Mouse (Mus musculus) adrenal gland, postnatal 4 days (tissue): Measurements from ENCODE around the gene Gcnt2. TPM values are rescaled to one million over a fixed set of nuclear protein-coding genes. Genes with fewer than 3 reads are reported as not detected.
"Not testable (repeated sequence)": the region's sequence is repeated elsewhere in the genome, so short reads cannot be mapped to it uniquely, and the experiment has no call there.

Source experiments
- DNase-seq, 2 experiments: peaks; one replicate each; pipeline ENCODE4 v3.0.0; 2021 to 2022; ENCODE audit warnings: low spot score in 2 of 2, mixed read lengths in 2 of 2
- total RNA-seq, 2 experiments: library from RNA; stranded (reverse); gene quantifications; 2 replicates each; pipeline ENCODE4 v1.2.3; 2021

Gcnt2 gene
- total RNA-seq, 2 experiments from 2014 or later: 10.3 to 11.0 TPM

- DNase-seq: no peak
Measured at GRCm38 (mm10) chr13:40868844-40869587, 9.5 kb downstream of the Gcnt2 start.

DNA sequence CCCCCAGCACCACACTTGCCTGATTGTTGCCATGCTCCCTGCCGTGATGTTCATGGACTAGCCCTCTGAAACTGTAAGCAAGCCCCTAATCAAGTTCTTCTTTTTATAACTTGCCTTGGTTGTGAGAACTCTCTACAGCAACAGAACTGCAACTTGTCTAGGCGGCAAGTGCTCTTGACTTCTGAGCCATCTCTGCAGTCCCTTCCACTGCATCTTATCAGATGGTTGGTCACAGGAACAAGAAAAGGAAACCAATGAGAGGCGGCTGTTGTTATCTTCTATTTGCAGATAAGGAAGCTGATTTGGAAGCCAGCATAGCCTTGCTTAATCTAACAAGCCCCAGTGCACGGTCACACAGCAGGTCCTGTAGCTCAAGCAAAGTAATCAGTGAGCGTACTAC is 14.5 kb downstream of the Gcnt2 start:
- no peak for DNase-seq

GRCm38 (mm10) chr13:40875415-40875814 is 15.9 kb downstream of the Gcnt2 start:
- no peak for DNase-seq

DNA sequence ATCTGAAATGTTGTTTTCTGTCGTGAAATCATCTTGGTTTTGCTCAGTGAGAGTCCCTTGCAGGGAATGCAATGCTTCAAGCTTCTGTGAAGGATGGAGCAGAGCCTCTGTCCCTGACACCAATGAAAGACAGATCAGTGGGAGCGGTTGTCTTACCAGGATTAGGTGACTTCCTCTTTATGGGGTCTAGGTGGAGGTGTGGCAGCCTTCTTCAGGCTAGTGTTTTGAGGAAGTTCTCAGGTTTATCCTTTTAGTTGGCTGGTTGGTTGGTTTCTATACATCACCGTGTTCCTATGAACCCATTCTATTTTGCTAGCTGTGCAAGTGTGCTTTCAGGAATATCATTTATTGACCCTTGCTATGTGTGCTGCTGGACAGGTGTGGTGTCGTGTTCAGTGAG is 18.0 kb downstream of the Gcnt2 start:
- no peak for DNase-seq

DNA sequence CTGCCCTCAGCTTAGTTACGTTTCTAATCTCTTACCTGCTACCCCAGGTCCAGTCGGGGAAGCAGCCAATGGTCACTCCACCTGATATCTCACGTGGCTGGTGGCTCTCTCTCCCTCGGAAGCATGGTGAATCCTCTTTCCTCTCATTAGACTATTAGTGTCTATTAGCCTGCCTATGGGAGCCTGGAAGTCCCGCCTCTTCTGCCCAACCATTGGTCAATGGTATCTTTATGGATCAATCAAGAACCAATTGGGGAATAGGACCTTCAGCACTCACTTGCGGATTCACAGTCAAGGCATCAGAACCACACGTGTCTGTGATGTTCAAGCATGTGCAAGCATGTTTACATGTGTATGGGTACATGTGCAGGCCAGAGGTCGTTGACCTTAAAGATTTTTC is 21.0 kb downstream of the Gcnt2 start:
- DNase-seq: no peak

DNA sequence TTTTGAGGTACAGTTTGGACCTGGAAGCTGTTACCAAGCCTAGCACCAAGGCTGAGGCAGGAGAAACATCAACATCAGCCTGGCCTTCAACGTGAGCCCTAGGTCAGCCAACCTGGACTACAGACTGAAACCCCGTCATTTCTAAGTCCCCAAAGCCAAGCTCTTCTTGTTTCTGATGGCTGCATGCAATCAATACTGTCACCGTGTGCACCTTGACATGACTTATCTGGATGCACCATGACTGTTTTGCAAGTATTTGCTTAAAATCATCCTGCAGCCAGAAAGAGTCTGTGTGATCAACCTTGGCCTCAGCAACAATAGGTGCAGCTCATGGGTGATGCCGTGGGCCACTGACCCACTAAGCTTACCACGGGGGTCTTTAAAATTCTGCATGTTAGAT is 23.1 kb downstream of the Gcnt2 start:
- no peak for DNase-seq

DNA sequence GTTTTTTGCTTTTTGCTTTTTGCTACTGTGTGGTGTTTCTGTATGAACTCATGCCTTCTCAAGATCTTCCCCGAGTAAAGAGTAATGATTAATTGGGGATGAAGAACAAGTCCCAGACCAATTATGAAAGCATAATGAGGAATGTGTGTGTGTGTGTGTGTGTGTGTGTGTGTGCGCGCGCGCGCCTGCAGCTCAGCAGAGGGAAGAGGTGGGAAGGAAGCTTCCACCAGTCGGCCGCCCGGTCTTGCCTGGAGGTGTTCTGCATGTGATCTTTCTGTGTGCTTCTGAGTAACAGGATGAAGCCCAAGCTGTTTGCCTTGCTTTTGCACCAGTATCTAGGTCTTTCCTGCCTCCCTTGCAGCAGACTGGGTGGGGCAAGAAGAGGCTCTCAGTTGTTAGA is 24.3 kb downstream of the Gcnt2 start:
- no peak for DNase-seq

- DNase-seq: no peak
Measured at GRCm38 (mm10) chr13:40884878-40885277, 25.3 kb downstream of the Gcnt2 start.

GRCm38 (mm10) chr13:40885935-40886642 is 26.5 kb downstream of the Gcnt2 start:
- no peak for DNase-seq

DNA sequence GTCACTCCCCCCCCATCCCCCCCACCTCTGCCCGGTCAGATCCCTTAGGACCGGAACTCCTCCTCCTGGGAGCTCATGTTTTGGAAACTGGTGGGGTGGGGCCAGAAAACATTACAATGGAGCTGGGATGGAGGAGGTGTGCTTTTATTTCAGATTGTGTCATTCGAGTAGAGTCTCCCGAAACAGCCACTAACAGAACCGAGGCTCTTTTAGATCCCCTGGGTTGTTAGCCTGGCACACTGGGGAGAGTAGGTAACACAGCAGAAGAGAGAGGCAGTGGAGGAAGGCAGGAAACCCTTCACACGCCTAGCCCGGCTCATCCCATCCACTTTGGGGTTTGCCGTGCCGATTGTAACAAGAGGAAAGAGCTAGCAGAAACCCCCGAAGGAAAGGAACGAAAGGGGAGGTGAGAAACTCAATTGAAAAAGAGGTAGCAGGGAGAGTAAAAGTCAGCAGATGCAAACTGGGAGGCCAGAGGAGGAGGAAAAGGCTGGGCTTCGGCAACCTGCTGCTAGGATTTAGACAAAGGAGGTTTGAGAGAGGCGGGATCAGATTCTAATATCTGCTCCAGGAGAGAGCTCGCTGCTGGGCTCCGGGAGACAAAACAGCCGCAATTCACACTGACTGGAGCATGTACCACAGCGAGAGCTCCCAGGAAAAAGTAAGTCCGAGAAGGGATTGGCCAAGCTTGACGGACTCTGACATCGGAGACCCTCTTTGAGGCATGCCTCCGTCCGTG is 27.3 kb downstream of the Gcnt2 start:
- no peak for DNase-seq

DNA sequence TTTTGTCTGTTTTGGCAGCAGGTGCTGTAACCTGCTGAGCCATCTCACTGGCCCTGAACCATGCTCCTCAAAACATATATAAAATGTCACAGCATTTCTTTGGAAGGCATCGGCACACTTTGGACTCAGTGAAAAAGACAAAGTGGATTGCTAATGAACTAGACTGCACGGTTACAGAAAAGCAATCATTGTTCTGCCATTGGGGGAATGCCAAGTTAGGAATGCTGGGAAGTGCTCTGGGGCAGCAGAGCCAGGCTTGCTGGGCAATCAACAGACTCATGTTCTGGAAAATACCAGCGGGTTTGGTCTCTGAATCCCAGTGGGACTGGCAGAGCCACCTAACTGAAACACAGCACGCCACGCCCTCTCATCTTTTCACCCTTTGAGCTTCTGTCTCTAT is 31.0 kb downstream of the Gcnt2 start:
- no peak for DNase-seq

DNA sequence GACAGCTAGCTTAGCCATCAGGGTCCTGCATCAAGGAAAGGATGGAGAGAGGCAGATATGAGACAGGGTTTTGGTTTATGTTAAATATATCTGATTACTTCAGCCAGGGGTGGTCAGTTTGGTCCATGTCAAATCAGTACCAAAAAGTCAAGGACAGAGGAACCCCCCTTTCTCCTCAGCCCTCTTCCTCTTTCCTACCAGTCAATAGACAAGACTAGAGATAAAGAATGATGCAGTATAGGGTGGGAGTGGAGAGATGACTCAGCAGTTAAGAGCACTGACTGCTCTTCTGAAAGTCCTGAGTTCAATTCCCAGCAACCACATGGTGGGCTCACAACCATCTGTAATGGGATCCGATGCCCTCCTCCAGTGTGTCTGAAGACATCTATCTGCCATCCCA is 31.8 kb downstream of the Gcnt2 start:
- DNase-seq: not testable (repeated sequence)

- DNase-seq: no peak
Measured at GRCm38 (mm10) chr13:40892043-40892442, 32.5 kb downstream of the Gcnt2 start.

DNA sequence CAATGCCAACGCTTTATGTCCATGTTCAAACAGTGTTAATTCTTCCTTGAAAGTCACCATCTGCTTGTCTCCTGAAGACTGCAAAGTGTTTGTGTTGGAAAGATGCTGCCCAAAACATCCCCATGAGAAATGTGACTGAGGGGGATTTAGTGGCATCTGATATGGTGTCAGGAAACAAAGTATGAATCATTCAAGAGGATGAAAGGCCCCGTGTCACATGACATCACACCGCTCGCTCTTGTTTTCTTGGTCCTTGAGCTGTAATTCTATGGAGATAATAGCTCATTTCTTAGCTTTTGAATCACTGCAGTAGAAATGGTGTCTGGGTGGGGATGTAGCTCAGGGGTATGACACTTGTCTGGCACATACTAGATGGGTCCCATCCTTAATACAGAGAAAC is 33.0 kb downstream of the Gcnt2 start:
- DNase-seq: no peak

- DNase-seq: no peak
Measured at GRCm38 (mm10) chr13:40893573-40893972, 34.0 kb downstream of the Gcnt2 start.

DNA sequence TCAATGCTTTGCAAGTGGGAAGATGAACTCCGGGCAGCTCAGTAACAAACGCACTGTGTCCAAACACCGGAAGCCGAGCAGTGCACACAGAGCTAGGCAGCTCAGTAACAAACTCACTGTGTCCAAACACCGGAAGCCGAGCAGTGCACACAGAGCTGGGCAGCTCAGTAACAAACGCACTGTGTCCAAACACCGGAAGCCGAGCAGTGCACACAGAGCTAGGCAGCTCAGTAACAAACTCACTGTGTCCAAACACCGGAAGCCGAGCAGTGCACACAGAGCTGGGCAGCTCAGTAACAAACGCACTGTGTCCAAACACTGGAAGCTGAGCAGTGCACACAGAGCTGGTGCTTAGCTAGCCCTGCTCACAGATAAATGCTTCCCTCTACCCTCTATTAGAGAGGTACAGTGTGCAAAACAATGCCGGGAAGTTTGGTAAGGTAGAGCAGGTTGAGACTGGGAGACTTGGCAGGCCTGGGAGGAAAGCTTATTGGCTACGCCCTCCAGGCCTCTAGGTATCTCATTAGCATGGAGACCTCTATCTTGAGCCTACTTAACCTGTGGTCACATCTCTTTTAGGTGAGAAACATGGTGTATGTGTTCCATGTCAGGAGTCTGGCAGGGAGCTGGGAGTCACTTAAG is 38.6 kb downstream of the Gcnt2 start:
- not testable (repeated sequence) for DNase-seq

GRCm38 (mm10) chr13:40898698-40899097 is 39.1 kb downstream of the Gcnt2 start:
- DNase-seq: no peak

DNA sequence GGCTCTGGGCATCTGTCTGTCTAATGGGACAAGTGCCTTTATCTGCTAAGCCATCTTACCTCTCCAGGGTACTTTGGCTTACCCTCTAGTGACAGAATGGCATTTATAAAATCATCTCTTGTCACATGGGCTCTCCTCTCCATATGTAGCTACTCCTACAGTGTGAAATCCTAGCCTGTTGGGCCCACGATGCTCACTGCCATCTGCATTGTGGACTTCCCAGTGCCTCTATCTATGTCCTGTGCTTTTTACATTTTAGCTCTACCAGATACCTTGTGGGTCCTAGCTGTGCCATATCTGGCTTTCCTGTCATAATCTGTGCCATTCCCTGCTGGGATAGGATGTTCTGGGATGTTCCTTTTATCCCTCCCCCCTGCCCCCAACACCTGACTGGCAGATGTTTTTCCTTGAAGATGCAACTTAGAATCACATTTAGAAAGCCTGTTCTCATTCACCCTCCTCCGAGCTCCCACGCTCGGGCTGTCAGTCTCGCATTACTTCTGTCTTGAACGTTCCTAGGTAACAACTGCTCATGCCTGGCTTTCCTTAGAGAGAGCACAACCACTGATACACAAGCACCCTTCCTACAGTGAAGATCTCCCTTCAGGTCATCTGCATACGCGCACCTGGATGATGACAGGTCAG is 39.9 kb downstream of the Gcnt2 start:
- no peak for DNase-seq

DNA sequence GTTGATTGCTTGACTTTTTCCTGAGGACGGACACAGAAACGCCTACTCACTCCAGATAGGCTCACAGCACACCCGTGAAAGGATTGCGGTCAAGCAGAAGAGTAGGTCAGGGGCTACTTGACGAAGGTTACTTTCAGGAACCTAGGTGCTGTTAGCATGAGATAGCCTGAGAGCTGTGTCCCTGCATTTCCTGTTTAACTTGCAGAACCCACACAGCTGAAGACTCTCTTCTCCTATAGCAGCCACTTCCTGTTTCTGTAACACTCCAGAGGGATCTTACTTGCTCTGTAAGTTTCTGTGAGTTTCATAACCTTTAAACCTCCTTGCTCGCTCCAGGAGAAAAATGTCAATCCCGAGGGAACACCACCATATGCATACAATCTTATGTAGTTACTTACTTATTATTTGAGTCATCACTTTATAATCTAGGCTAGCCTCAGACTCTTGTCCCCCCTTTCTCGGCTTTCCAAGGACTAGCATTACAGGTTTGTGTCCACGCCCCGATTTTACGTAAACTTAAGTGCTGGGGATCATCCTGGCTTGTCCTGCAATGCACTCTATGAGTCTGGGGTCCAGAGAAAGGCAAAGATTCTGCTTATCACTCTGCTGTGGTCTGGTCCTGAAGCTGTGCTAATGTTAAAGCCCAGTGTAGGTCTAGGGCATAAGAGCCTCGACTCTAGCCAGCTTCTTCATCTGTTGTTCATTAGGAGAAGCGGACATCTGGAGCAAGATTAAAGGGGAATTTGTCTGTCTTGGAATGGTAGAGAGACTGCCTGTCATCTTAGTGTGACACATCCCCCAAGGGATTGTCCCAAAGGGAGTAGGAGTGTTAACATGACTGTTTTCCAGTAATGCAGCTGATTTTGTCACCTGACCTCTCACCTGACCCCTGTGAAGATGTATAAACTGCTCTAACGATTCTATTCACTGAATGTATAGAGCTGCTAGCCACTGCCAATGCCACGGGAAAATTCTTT is 40.7 kb downstream of the Gcnt2 start:
- no peak for DNase-seq

DNA sequence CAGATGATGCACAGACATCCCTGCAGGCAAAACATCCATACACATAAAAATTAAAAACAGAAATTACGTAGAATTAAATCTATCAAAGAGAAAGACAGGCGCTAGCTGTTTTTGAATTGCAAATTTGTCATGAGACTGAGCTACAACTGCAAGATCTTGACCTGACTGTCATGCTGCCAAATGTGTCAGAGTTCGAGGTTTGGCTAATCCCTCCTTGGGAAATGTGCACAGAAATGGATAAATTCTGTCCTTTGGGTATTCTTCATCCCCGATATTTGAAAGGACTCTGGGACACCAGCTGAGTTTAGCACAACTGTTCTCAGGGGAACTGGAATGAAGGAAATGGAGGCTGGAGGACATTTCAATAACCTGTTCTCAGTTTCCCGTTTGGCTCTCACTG is 41.7 kb downstream of the Gcnt2 start:
- DNase-seq: no peak
